ENCODE assay signal across 13 mouse cellular contexts in the genomic region with DNA sequence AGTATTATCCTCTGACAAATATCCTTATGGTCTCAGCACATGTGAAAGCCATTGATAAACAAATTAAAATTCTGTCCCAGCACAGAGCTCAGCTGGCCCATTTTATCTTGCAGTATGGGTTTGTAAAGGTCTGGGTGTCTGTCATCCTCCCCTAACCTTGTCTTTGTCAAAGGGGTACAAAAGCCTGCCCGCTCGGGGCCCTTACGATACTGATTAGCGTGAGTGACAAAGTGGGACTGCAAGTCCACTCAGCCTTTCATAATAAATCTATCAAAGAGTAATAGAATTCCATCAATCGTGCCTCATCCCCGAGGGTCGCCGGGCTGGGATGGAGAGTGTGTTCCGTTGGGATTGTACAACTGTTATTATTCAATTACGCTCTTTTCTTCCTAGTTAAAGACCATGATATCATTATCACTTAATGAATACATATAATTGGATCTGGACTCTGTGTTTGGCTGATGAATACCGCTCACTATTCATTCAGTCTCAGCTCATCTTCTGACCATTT.
DNase-seq lines count a peak whose midpoint lies in the region; ATAC-seq and TF ChIP-seq lines count a peak whose summit lies in the region.
"Had no signal": no experiment of that assay in that cellular context is flagged by ENCODE, and none has a peak within 500 bp of the region (broad histone marks: within the 10 kb centered on the region; RNA-seq: fewer than 3 reads in every experiment).

No protein-coding gene starts in this region.

- DNase-seq in hindbrain, embryonic 10.5 days (ENCODE audit: low spot score): peak; percentile 55
- no peak for DNase-seq in hindbrain, postnatal 0 days (ENCODE audit: low spot score)
- peak; percentile 70 for DNase-seq in Muller cell, postnatal 12 days (ENCODE audit: inconsistent ontology term)
- peak; percentile 78 for DNase-seq in forebrain, embryonic 11.5 days (ENCODE audit: low spot score)
- no peak for DNase-seq in yolk sac, embryonic 10.5 days (ENCODE audit: low spot score)
- DNase-seq in cerebellum, postnatal 36 days: no peak
- DNase-seq in frontal cortex, postnatal 25 days (ENCODE audit: low spot score in 2 of 2): no peak
- DNase-seq: adrenal gland, postnatal 36 days; cerebellum, adult 18-20 months; kidney, postnatal 10 days had no signal

- H3K36me3 ChIP-seq in hindbrain, embryonic 10.5 days: no peaks in the 10 kb centered on the region
- H3K36me3 ChIP-seq in hindbrain, postnatal 0 days (ENCODE audit: insufficient read depth, low read length): no peaks in the 10 kb centered on the region
- H3K36me3 ChIP-seq in forebrain, embryonic 11.5 days (ENCODE audit: control insufficient read depth, insufficient read depth, low read length): no peaks in the 10 kb centered on the region
- no peaks in the 10 kb centered on the region for H3K36me3 ChIP-seq in midbrain, embryonic 12.5 days
- H3K36me3 ChIP-seq: embryonic facial prominence, embryonic 15.5 days had no signal

- H3K27me3 ChIP-seq in hindbrain, embryonic 10.5 days (ENCODE audit: insufficient read depth, poor library complexity, severe bottlenecking): peaks cover 99% of the 10 kb centered on the region
- peaks cover 19% of the 10 kb centered on the region; the same call in 1 of the 2 replicates for H3K27me3 ChIP-seq in hindbrain, postnatal 0 days (ENCODE audit: insufficient read depth, low read length)
- H3K27me3 ChIP-seq in forebrain, embryonic 11.5 days (ENCODE audit: control insufficient read depth, insufficient read depth, low read length): peaks cover 69% of the 10 kb centered on the region
- H3K27me3 ChIP-seq in midbrain, embryonic 12.5 days: peaks cover 88% of the 10 kb centered on the region

- ATAC-seq in hindbrain, postnatal 0 days: no peak; the same call in 1 of the 2 replicates
- peak; percentile 82 for ATAC-seq in forebrain, embryonic 11.5 days (replicated peaks; ENCODE audit: low FRiP score)
- peak; percentile 70 for ATAC-seq in midbrain, embryonic 12.5 days (ENCODE audit: low FRiP score, low read depth)
- ATAC-seq: inflammation-experienced regulatory T-cells, adult 6 months had no signal

- 26% methylated on average over 11 of the region's 11 CpGs for WGBS in hindbrain, embryonic 10.5 days
- WGBS in hindbrain, postnatal 0 days: 17% methylated on average over 11 of the region's 11 CpGs
- WGBS in forebrain, embryonic 11.5 days: 11% methylated on average over 11 of the region's 11 CpGs
- 9% methylated on average over 11 of the region's 11 CpGs for WGBS in midbrain, embryonic 12.5 days

- no peak overlapping the region for H3K4me2 ChIP-seq in hindbrain, postnatal 0 days (ENCODE audit: low read depth, low read length)
- H3K4me2 ChIP-seq in forebrain, embryonic 11.5 days (ENCODE audit: low read depth, low read length, severe bottlenecking): no peak overlapping the region
- peak overlapping the region; percentile 15 for H3K4me2 ChIP-seq in midbrain, embryonic 12.5 days (replicated peaks)
- H3K4me2 ChIP-seq: embryonic facial prominence, embryonic 15.5 days had no signal

- no peak overlapping the region for H3K4me3 ChIP-seq in hindbrain, embryonic 10.5 days
- H3K4me3 ChIP-seq in hindbrain, postnatal 0 days (ENCODE audit: low read length): no peak overlapping the region
- no peak overlapping the region for H3K4me3 ChIP-seq in forebrain, embryonic 11.5 days (ENCODE audit: low read depth, low read length)
- no peak overlapping the region for H3K4me3 ChIP-seq in midbrain, embryonic 12.5 days
- H3K4me3 ChIP-seq: embryonic facial prominence, embryonic 15.5 days had no signal

- no peak for TF ChIP-seq CTCF in hindbrain, postnatal 0 days (IDR thresholded peaks at IDR 0.05; ENCODE audit: low read depth)

- peaks cover 28% of the 10 kb centered on the region for H3K4me1 ChIP-seq in hindbrain, embryonic 10.5 days (replicated peaks)
- no peaks in the 10 kb centered on the region for H3K4me1 ChIP-seq in hindbrain, postnatal 0 days (ENCODE audit: insufficient read depth, low read length)
- H3K4me1 ChIP-seq in forebrain, embryonic 11.5 days (replicated peaks; ENCODE audit: control insufficient read depth, insufficient read depth, low read length): peaks cover 6% of the 10 kb centered on the region; the same call in 1 of the 2 replicates
- H3K4me1 ChIP-seq in midbrain, embryonic 12.5 days: peaks cover 31% of the 10 kb centered on the region

- no peak overlapping the region for H3K9ac ChIP-seq in hindbrain, postnatal 0 days (replicated peaks; ENCODE audit: low read length)
- H3K9ac ChIP-seq in forebrain, embryonic 11.5 days (ENCODE audit: low read length): no peak overlapping the region
- no peak overlapping the region for H3K9ac ChIP-seq in midbrain, embryonic 12.5 days (replicated peaks)
- H3K9ac ChIP-seq: embryonic facial prominence, embryonic 15.5 days had no signal

- no peak overlapping the region for H3K27ac ChIP-seq in hindbrain, embryonic 10.5 days
- H3K27ac ChIP-seq in hindbrain, postnatal 0 days: no peak overlapping the region
- H3K27ac ChIP-seq in forebrain, embryonic 11.5 days (ENCODE audit: low read depth, low read length): no peak overlapping the region
- H3K27ac ChIP-seq in midbrain, embryonic 12.5 days (replicated peaks): no peak overlapping the region
- H3K27ac ChIP-seq: embryonic facial prominence, embryonic 15.5 days had no signal

- H3K9me3 ChIP-seq in hindbrain, embryonic 10.5 days: no peaks in the 10 kb centered on the region
- no peaks in the 10 kb centered on the region for H3K9me3 ChIP-seq in hindbrain, postnatal 0 days (ENCODE audit: low read length)
- H3K9me3 ChIP-seq in forebrain, embryonic 11.5 days (ENCODE audit: control insufficient read depth, low read length): no peaks in the 10 kb centered on the region
- H3K9me3 ChIP-seq in midbrain, embryonic 12.5 days: no peaks in the 10 kb centered on the region
- H3K9me3 ChIP-seq: embryonic facial prominence, embryonic 15.5 days had no signal

Comparison
In these comparisons a context has a peak if more than half of its experiments do, and no peak if none do; other contexts are left out.
1. DNase-seq: peak in hindbrain, embryonic 10.5 days (single experiment), Muller cell, postnatal 12 days (single experiment) and forebrain, embryonic 11.5 days (single experiment); none in hindbrain, postnatal 0 days (single experiment), yolk sac, embryonic 10.5 days (single experiment), cerebellum, postnatal 36 days (0 of 2) and frontal cortex, postnatal 25 days (0 of 2).